Mouse (Mus musculus) lung, embryonic 14.5 days (tissue): ENCODE measurements at regions not wholly inside any gene's neighbourhood (a gene's known extent, or its start where the extent isn't known, plus 50 kb on each side); places are given as distances from the start of the nearest gene placed in this dataset.

Experiments used
- ATAC-seq: fragments of 200-750 bp; cut with Nextera tagmentation; 2 replicates; pipeline ENCODE4 v1.8.0; 2017; ENCODE audit warnings: mild to moderate bottlenecking, moderate TSS enrichment, moderate library complexity; ENCODE audit not compliant: insufficient read depth
- DNase-seq: peaks from one replicate; pipeline ENCODE4 v3.0.0-alpha.2; 2015
- H3K27ac ChIP-seq: fragments of 300-500 bp; sonication (generic); 2 replicates; pipeline ENCODE4 v1.5.1; 2014; ENCODE audit warnings: low read depth, mild to moderate bottlenecking, moderate library complexity
- H3K27me3 ChIP-seq: fragments of 300-500 bp; sonication (generic); 2 replicates; pipeline ENCODE4 v1.6.1; 2014; ENCODE audit warnings: low read length, control low read depth; ENCODE audit not compliant: insufficient read depth
- H3K36me3 ChIP-seq: fragments of 300-500 bp; sonication (generic); 2 replicates; pipeline ENCODE4 v1.6.1; 2014; ENCODE audit warnings: control low read depth; ENCODE audit not compliant: insufficient read depth
- H3K4me1 ChIP-seq: fragments of 300-500 bp; sonication (generic); 2 replicates; pipeline ENCODE4 v1.6.1; 2014; ENCODE audit warnings: antibody characterized with exemption, control low read depth; ENCODE audit not compliant: insufficient read depth
- H3K4me2 ChIP-seq: fragments of 300-500 bp; sonication (generic); 2 replicates; pipeline ENCODE4 v1.6.1; 2014; ENCODE audit warnings: mild to moderate bottlenecking
- H3K4me3 ChIP-seq: fragments of 300-500 bp; sonication (generic); 2 replicates; pipeline ENCODE4 v1.5.1; 2014; ENCODE audit warnings: low read depth, low read length
- H3K9ac ChIP-seq: fragments of 300-500 bp; sonication (generic); 2 replicates; pipeline ENCODE4 v1.6.1; 2014
- H3K9me3 ChIP-seq: fragments of 300-500 bp; sonication (generic); 2 replicates; pipeline ENCODE4 v1.6.1; 2016; ENCODE audit warnings: low read depth, low read length, control low read depth
- CTCF ChIP-seq: IDR thresholded peaks from 2 replicates; pipeline ENCODE4 v1.5.1; 2016; ENCODE audit warnings: antibody characterized with exemption, low read depth
- WGBS: fragments of 180-500 bp; shearing (Covaris S2); extraction: QIAGEN DNeasy Blood & Tissue Kit; methylation state at CpG from one replicate; pipeline ENCODE4 v1.1.7; 2014; 5-methylcytosine and 5-hydroxymethylcytosine counted together

GRCm38 (mm10) chr15:6059790-6060189, 239.8 kb upstream of the Dab2 start:
- Histone ChIP-seq H3K36me3 (no peaks in the 10 kb centered on the region), H3K9ac (no peak overlapping the region), H3K27me3 (no peaks in the 10 kb centered on the region), H3K9me3 (no peaks in the 10 kb centered on the region), H3K27ac (no peak overlapping the region), H3K4me1 (no peaks in the 10 kb centered on the region), H3K4me2 (no peak overlapping the region), H3K4me3 (no peak overlapping the region)
- WGBS = 78% methylated on average over 5 of the region's 5 CpGs
- no peak for TF ChIP-seq CTCF
- DNase-seq (peak; percentile 13), ATAC-seq (no peak)

- DNase-seq (no peak), ATAC-seq (no peak)
- no peak overlapping the region for H3K4me3 ChIP-seq
- H3K9me3 ChIP-seq = no peaks in the 10 kb centered on the region
- no peak for TF ChIP-seq CTCF
- no peak overlapping the region for H3K9ac ChIP-seq
- 97% methylated on average over 1 of the region's 1 CpGs for WGBS
- no peaks in the 10 kb centered on the region for H3K27me3 ChIP-seq
- H3K27ac ChIP-seq = no peak overlapping the region
- H3K4me2 ChIP-seq = no peak overlapping the region
- no peaks in the 10 kb centered on the region for H3K4me1 ChIP-seq
- no peaks in the 10 kb centered on the region for H3K36me3 ChIP-seq
Measured at GRCm38 (mm10) chr15:6060649-6061048, 238.9 kb upstream of the Dab2 start.

GRCm38 (mm10) chr15:6065100-6065499, 234.5 kb upstream of the Dab2 start:
- H3K9ac ChIP-seq = no peak overlapping the region
- H3K4me1 ChIP-seq = no peaks in the 10 kb centered on the region
- ATAC-seq = no peak
- H3K27ac ChIP-seq = no peak overlapping the region
- no peaks in the 10 kb centered on the region for H3K27me3 ChIP-seq
- DNase-seq = no peak
- H3K9me3 ChIP-seq = no peaks in the 10 kb centered on the region
- no peak overlapping the region for H3K4me3 ChIP-seq
- no peak overlapping the region for H3K4me2 ChIP-seq
- no peak for TF ChIP-seq CTCF
- H3K36me3 ChIP-seq = no peaks in the 10 kb centered on the region
- WGBS = 81% methylated on average over 3 of the region's 3 CpGs

- TF ChIP-seq CTCF = no peak
- 64% methylated on average over 6 of the region's 6 CpGs for WGBS
- ATAC-seq (no peak), DNase-seq (no peak)
- no peaks in the 10 kb centered on the region for H3K4me1 ChIP-seq
- H3K9ac ChIP-seq = no peak overlapping the region
- H3K4me3 ChIP-seq = no peak overlapping the region
- no peaks in the 10 kb centered on the region for H3K36me3 ChIP-seq
- H3K27me3 ChIP-seq = no peaks in the 10 kb centered on the region
- no peak overlapping the region for H3K4me2 ChIP-seq
- H3K9me3 ChIP-seq = no peaks in the 10 kb centered on the region
- no peak overlapping the region for H3K27ac ChIP-seq
Measured at GRCm38 (mm10) chr15:6067380-6067779, 232.2 kb upstream of the Dab2 start.

- 88% methylated on average over 8 of the region's 8 CpGs for WGBS
- Histone ChIP-seq H3K4me1 (no peaks in the 10 kb centered on the region), H3K36me3 (no peaks in the 10 kb centered on the region), H3K27me3 (no peaks in the 10 kb centered on the region), H3K4me2 (no peak overlapping the region), H3K27ac (no peak overlapping the region), H3K4me3 (no peak overlapping the region), H3K9ac (no peak overlapping the region), H3K9me3 (no peaks in the 10 kb centered on the region)
- no peak for ATAC-seq
- no peak for TF ChIP-seq CTCF
- no peak for DNase-seq
Measured at GRCm38 (mm10) chr15:6068371-6068770, 231.2 kb upstream of the Dab2 start.

- Histone ChIP-seq H3K9ac (no peak overlapping the region), H3K27me3 (no peaks in the 10 kb centered on the region), H3K9me3 (no peaks in the 10 kb centered on the region), H3K4me3 (no peak overlapping the region), H3K36me3 (no peaks in the 10 kb centered on the region), H3K4me2 (no peak overlapping the region), H3K27ac (no peak overlapping the region), H3K4me1 (no peaks in the 10 kb centered on the region)
- ATAC-seq = no peak
- no peak for TF ChIP-seq CTCF
- DNase-seq = no peak
Measured at GRCm38 (mm10) chr15:6071873-6072272, 227.7 kb upstream of the Dab2 start.

DNA sequence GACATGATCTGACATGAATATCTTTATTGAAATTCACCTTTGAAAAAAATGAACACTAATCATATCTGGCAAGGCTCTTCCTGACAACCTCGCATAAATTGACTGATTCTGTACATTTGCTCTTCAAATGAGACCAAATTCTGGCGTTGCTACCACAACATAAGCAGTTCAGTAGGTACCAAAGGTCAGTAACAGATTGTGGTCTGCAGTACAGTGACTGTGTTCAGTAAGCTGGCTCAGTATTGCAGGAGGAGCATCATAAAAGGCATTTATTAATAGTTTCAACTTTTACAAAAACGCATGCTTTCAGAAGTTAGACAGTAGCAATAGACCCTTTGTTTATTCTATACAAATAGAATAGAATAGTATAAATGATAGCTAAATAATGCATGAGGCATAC, 226.7 kb upstream of the Dab2 start:
- DNase-seq = no peak
- ATAC-seq = no peak
- no peaks in the 10 kb centered on the region for H3K36me3 ChIP-seq
- no peaks in the 10 kb centered on the region for H3K4me1 ChIP-seq
- no peak overlapping the region for H3K9ac ChIP-seq
- no peak for TF ChIP-seq CTCF
- H3K9me3 ChIP-seq = no peaks in the 10 kb centered on the region
- H3K27me3 ChIP-seq = no peaks in the 10 kb centered on the region
- H3K27ac ChIP-seq = no peak overlapping the region
- no peak overlapping the region for H3K4me3 ChIP-seq
- 65% methylated on average over 3 of the region's 3 CpGs for WGBS
- no peak overlapping the region for H3K4me2 ChIP-seq
